Mouse (Mus musculus): Measurements from ENCODE around the gene Nktr. TPM values are rescaled to one million over a fixed set of nuclear protein-coding genes. Genes with fewer than 3 reads are reported as not detected.

The Nktr gene
- polyA plus RNA-seq, 1 experiment: 10.7 TPM

GRCm38 (mm10) chr9:121675556-121675955 lies 43.4 kb upstream of the Nktr start:
- no peaks in the 10 kb centered on the region for H3K36me3 ChIP-seq (ENCODE audit: control insufficient read depth, insufficient read depth)
- no peak overlapping the region for H3ac ChIP-seq (ENCODE audit: control insufficient read depth, insufficient read length, low read depth)
- H3K79me2 ChIP-seq (ENCODE audit: control insufficient read depth, insufficient read depth): no peaks in the 10 kb centered on the region
- H3K79me3 ChIP-seq (ENCODE audit: low read depth): no peaks in the 10 kb centered on the region
- TF ChIP-seq USF1 (IDR thresholded peaks at IDR 0.05; ENCODE audit: low read depth): no peak
- TF ChIP-seq MYOG (IDR thresholded peaks at IDR 0.05; ENCODE audit: control insufficient read depth, extremely low read depth, insufficient read length): no peak
- H3K27me3 ChIP-seq (ENCODE audit: control insufficient read depth, insufficient read depth, insufficient read length): no peaks in the 10 kb centered on the region
- H3K4me3 ChIP-seq (ENCODE audit: insufficient read depth, poor library complexity, severe bottlenecking): no peak overlapping the region

- Histone ChIP-seq H3K27me3 (ENCODE audit: control insufficient read depth, insufficient read depth, insufficient read length) (no peaks in the 10 kb centered on the region), H3K36me3 (ENCODE audit: control insufficient read depth, insufficient read depth) (no peaks in the 10 kb centered on the region), H3K4me3 (ENCODE audit: insufficient read depth, poor library complexity, severe bottlenecking) (no peak overlapping the region), H3ac (ENCODE audit: control insufficient read depth, insufficient read length, low read depth) (no peak overlapping the region), H3K79me3 (ENCODE audit: low read depth) (no peaks in the 10 kb centered on the region), H3K79me2 (ENCODE audit: control insufficient read depth, insufficient read depth) (no peaks in the 10 kb centered on the region)
- no peak for TF ChIP-seq FOSL1 (IDR thresholded peaks at IDR 0.05; ENCODE audit: insufficient read depth, low read length, poor library complexity, severe bottlenecking)
- no peak for TF ChIP-seq CTCF (IDR thresholded peaks at IDR 0.05; ENCODE audit: control insufficient read depth, insufficient read depth, insufficient read length)
- TF ChIP-seq USF1 (IDR thresholded peaks at IDR 0.05; ENCODE audit: low read depth): no peak
- TF ChIP-seq MYOG (IDR thresholded peaks at IDR 0.05; ENCODE audit: control insufficient read depth, extremely low read depth, insufficient read length): no peak
- TF ChIP-seq MYOD1 (IDR thresholded peaks at IDR 0.05; ENCODE audit: control insufficient read depth, insufficient read length, low read depth): no peak
- TF ChIP-seq MAX (IDR thresholded peaks at IDR 0.05): no peak
- no peak for TF ChIP-seq CEBPB (IDR thresholded peaks at IDR 0.05; ENCODE audit: low read depth)
Measured at GRCm38 (mm10) chr9:121677069-121677468, 41.9 kb upstream of the Nktr start.

- no peak for TF ChIP-seq USF1 (IDR thresholded peaks at IDR 0.05; ENCODE audit: low read depth)
- TF ChIP-seq CTCF (IDR thresholded peaks at IDR 0.05; ENCODE audit: control insufficient read depth, insufficient read depth, insufficient read length): no peak
- TF ChIP-seq CEBPB (IDR thresholded peaks at IDR 0.05; ENCODE audit: low read depth): no peak
- TF ChIP-seq MYOD1 (IDR thresholded peaks at IDR 0.05; ENCODE audit: control insufficient read depth, insufficient read length, low read depth): no peak
- no peak for TF ChIP-seq MAX (IDR thresholded peaks at IDR 0.05)
- no peak for TF ChIP-seq FOSL1 (IDR thresholded peaks at IDR 0.05; ENCODE audit: insufficient read depth, low read length, poor library complexity, severe bottlenecking)
- no peak for TF ChIP-seq MYOG (IDR thresholded peaks at IDR 0.05; ENCODE audit: control insufficient read depth, extremely low read depth, insufficient read length)
- no peaks in the 10 kb centered on the region for H3K79me3 ChIP-seq (ENCODE audit: low read depth)
- H3K79me2 ChIP-seq (ENCODE audit: control insufficient read depth, insufficient read depth): no peaks in the 10 kb centered on the region
- no peaks in the 10 kb centered on the region for H3K27me3 ChIP-seq (ENCODE audit: control insufficient read depth, insufficient read depth, insufficient read length)
- H3ac ChIP-seq (ENCODE audit: control insufficient read depth, insufficient read length, low read depth): no peak overlapping the region
- H3K4me3 ChIP-seq (ENCODE audit: insufficient read depth, poor library complexity, severe bottlenecking): no peak overlapping the region
- no peaks in the 10 kb centered on the region for H3K36me3 ChIP-seq (ENCODE audit: control insufficient read depth, insufficient read depth)
Measured at GRCm38 (mm10) chr9:121677476-121677875, 41.5 kb upstream of the Nktr start.

GRCm38 (mm10) chr9:121679549-121679948 lies 39.4 kb upstream of the Nktr start:
- H3K27me3 ChIP-seq (ENCODE audit: control insufficient read depth, insufficient read depth, insufficient read length): no peaks in the 10 kb centered on the region
- no peak overlapping the region for H3K4me3 ChIP-seq (ENCODE audit: insufficient read depth, poor library complexity, severe bottlenecking)
- no peak overlapping the region for H3ac ChIP-seq (ENCODE audit: control insufficient read depth, insufficient read length, low read depth)
- no peak for TF ChIP-seq MYOG (IDR thresholded peaks at IDR 0.05; ENCODE audit: control insufficient read depth, extremely low read depth, insufficient read length)
- TF ChIP-seq CEBPB (IDR thresholded peaks at IDR 0.05; ENCODE audit: low read depth): no peak
- TF ChIP-seq CTCF (IDR thresholded peaks at IDR 0.05; ENCODE audit: control insufficient read depth, insufficient read depth, insufficient read length): peak; percentile 73
- no peak for TF ChIP-seq USF1 (IDR thresholded peaks at IDR 0.05; ENCODE audit: low read depth)
- peaks cover 4% of the 10 kb centered on the region for H3K36me3 ChIP-seq (ENCODE audit: control insufficient read depth, insufficient read depth)
- no peaks in the 10 kb centered on the region for H3K79me3 ChIP-seq (ENCODE audit: low read depth)
- H3K79me2 ChIP-seq (ENCODE audit: control insufficient read depth, insufficient read depth): no peaks in the 10 kb centered on the region

GRCm38 (mm10) chr9:121681191-121681590 lies 37.8 kb upstream of the Nktr start:
- Histone ChIP-seq H3K79me2 (ENCODE audit: control insufficient read depth, insufficient read depth) (no peaks in the 10 kb centered on the region), H3ac (ENCODE audit: control insufficient read depth, insufficient read length, low read depth) (no peak overlapping the region), H3K4me3 (ENCODE audit: insufficient read depth, poor library complexity, severe bottlenecking) (no peak overlapping the region), H3K36me3 (ENCODE audit: control insufficient read depth, insufficient read depth) (peaks cover 4% of the 10 kb centered on the region), H3K27me3 (ENCODE audit: control insufficient read depth, insufficient read depth, insufficient read length) (no peaks in the 10 kb centered on the region), H3K79me3 (ENCODE audit: low read depth) (no peaks in the 10 kb centered on the region)
- no peak for TF ChIP-seq CEBPB (IDR thresholded peaks at IDR 0.05; ENCODE audit: low read depth)
- TF ChIP-seq FOSL1 (IDR thresholded peaks at IDR 0.05; ENCODE audit: insufficient read depth, low read length, poor library complexity, severe bottlenecking): no peak
- TF ChIP-seq MAX (IDR thresholded peaks at IDR 0.05): no peak

- Histone ChIP-seq H3K4me3 (ENCODE audit: insufficient read depth, poor library complexity, severe bottlenecking) (no peak overlapping the region), H3K36me3 (ENCODE audit: control insufficient read depth, insufficient read depth) (peaks cover 4% of the 10 kb centered on the region), H3ac (ENCODE audit: control insufficient read depth, insufficient read length, low read depth) (no peak overlapping the region), H3K79me3 (ENCODE audit: low read depth) (no peaks in the 10 kb centered on the region), H3K27me3 (ENCODE audit: control insufficient read depth, insufficient read depth, insufficient read length) (no peaks in the 10 kb centered on the region), H3K79me2 (ENCODE audit: control insufficient read depth, insufficient read depth) (no peaks in the 10 kb centered on the region)
- TF ChIP-seq MYOG (IDR thresholded peaks at IDR 0.05; ENCODE audit: control insufficient read depth, extremely low read depth, insufficient read length) (no peak), CTCF (IDR thresholded peaks at IDR 0.05; ENCODE audit: control insufficient read depth, insufficient read depth, insufficient read length) (no peak)
Measured at GRCm38 (mm10) chr9:121682037-121682680, 36.8 kb upstream of the Nktr start.
